Mouse (Mus musculus): Measurements from ENCODE around the gene Gm17359. TPM values are rescaled to one million over a fixed set of nuclear protein-coding genes. Genes with fewer than 3 reads are reported as not detected.

Gm17359 gene
- polyA plus RNA-seq, 1 experiment from 2014 or later, result 0.10 TPM

DNA sequence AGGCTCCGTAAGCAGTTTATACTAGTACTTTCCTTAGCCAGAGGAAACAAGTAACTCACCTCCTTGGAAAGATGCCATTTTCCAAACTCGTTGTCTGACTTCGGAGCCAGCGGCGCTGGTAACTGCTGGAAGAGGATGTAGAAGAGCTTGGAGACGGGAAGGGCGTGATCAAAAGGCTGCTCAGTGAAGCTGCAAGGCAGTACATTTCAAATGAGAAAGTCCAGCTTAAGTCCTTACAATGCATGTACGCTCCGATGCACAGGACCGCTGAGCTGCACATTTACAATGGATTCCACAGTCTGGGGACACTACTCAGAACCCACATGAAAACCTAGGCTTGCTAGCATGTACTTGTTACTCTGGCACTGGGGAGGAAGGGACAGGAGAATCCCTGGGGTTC lies 163.8 kb downstream of the Gm17359 start:
- 83% methylated on average over 10 of the region's 10 CpGs for WGBS
- Histone ChIP-seq H3K4me3 (no peak overlapping the region), H3K27me3 (replicated peaks; ENCODE audit: low read depth, poor library complexity, severe bottlenecking) (no peaks in the 10 kb centered on the region), H3K4me1 (no peaks in the 10 kb centered on the region), H3K27ac (replicated peaks) (no peak overlapping the region), H3K9me3 (peaks cover 4% of the 10 kb centered on the region; the same call in 1 of the 2 replicates), H3K36me3 (replicated peaks) (peaks cover 53% of the 10 kb centered on the region)
- no peak for DNase-seq (ENCODE audit: low spot score)

DNA sequence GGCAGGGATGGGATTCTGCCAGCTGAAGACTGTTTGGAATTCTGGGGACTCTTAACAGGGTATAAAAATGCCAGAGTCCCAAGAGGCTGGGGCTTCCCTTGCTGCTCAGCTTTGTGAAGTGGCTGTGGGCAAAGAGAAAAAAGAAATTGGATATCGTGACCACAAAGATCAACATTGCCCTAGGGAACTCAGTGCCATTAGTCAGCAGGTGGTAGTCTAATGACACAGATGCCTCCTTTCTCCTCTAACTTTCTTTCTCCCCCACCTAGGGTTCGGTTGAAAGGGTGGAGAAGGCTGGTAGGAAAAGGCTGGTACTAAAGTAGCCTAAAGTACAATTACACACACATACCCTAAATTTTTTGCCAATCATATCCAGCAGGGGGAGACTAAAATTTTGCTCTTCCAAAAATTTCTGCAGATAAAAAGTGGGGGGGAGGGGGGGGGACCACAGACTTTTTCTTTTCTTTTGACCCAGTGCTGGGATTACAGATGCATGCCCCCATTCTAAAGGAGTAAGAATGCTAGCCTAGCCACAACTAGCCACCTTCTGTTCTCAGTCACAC lies 164.8 kb downstream of the Gm17359 start:
- Histone ChIP-seq H3K9me3 (peaks cover 4% of the 10 kb centered on the region; the same call in 1 of the 2 replicates), H3K36me3 (replicated peaks) (peaks cover 59% of the 10 kb centered on the region), H3K27ac (replicated peaks) (no peak overlapping the region), H3K27me3 (replicated peaks; ENCODE audit: low read depth, poor library complexity, severe bottlenecking) (no peaks in the 10 kb centered on the region), H3K4me3 (no peak overlapping the region), H3K4me1 (no peaks in the 10 kb centered on the region)
- 86% methylated on average over 2 of the region's 2 CpGs for WGBS
- no peak for DNase-seq (ENCODE audit: low spot score)

Other genes with a start within 250 kb of the Gm17359 start
- 5.0 and 5.8 TPM in 2 replicates for gene Rapgef2, start 50.1 kb upstream of the Gm17359 start, polyA plus RNA-seq (2016; fragmentation: Nextera tagmentation; extraction: Ambion mirVana)
- gene Fnip2, start 231.1 kb downstream of the Gm17359 start, polyA plus RNA-seq (2016; fragmentation: Nextera tagmentation; extraction: Ambion mirVana), result 5.1 and 5.4 TPM in 2 replicates

Data from embryonic facial prominence, embryonic 10.5 days (tissue).